Mouse (Mus musculus) adrenal gland, postnatal 36 days (tissue): Measurements from ENCODE around the gene Iqce. TPM values are rescaled to one million over a fixed set of nuclear protein-coding genes. Genes with fewer than 3 reads are reported as not detected.
A peak's percentile ranks its signal among the peaks of the same experiment; 100 is the strongest.

Source experiments
- DNase-seq, 2 experiments: peaks; one replicate each; pipeline ENCODE4 v3.0.0; 2021; ENCODE audit warnings: mixed read lengths in 1 of 2
- long read RNA-seq, 2 experiments: library from polyadenylated mRNA; stranded (forward); transcript quantifications; one replicate each; pipeline ENCODE4 v2.0.0; 2021; ENCODE audit warnings: borderline sequencing depth in 2 of 2
- total RNA-seq, 2 experiments: library from RNA; stranded (reverse); gene quantifications; 2 replicates each; pipeline ENCODE4 v1.2.3; 2021

Gene Iqce
- 10 to 100 TPM; 18.6 to 19.7 TPM for total RNA-seq
- long read RNA-seq, experiment 1, partial matches to known transcripts = 1 of 10 reads
- long read RNA-seq, experiment 1, other reads (novel, unspliced or antisense) = 7 of 10 reads
- long read RNA-seq, experiment 2, partial matches to known transcripts = 2 of 11 reads
- long read RNA-seq, experiment 2, other reads (novel, unspliced or antisense) = 9 of 11 reads

- peak; percentile 99 for DNase-seq
Observed at GRCm38 (mm10) chr5:140702103-140702513, at the start of gene Iqce. Gene Iqce, minus strand, starts transcription at chr5:140702378.

GRCm38 (mm10) chr5:140750925-140751324 lies 48.7 kb upstream of the Iqce start:
- DNase-seq = peak; percentile 36 to 47

- DNase-seq = peak; percentile 77 to 85
Observed at GRCm38 (mm10) chr5:140749062-140749875, 47.1 kb upstream of the Iqce start.

- DNase-seq = no peak
Observed at GRCm38 (mm10) chr5:140748425-140748824, 46.2 kb upstream of the Iqce start.

- no peak for DNase-seq
Observed at GRCm38 (mm10) chr5:140743706-140744131, 41.5 kb upstream of the Iqce start.

GRCm38 (mm10) chr5:140741877-140742276 lies 39.7 kb upstream of the Iqce start:
- DNase-seq = no peak

GRCm38 (mm10) chr5:140741040-140741439 lies 38.9 kb upstream of the Iqce start:
- peak; percentile 50 to 61 for DNase-seq

GRCm38 (mm10) chr5:140739813-140740212 lies 37.6 kb upstream of the Iqce start:
- DNase-seq = no peak

GRCm38 (mm10) chr5:140736166-140736565 lies 34.0 kb upstream of the Iqce start:
- DNase-seq = no peak

- peak; percentile 51 for DNase-seq
Observed at GRCm38 (mm10) chr5:140735297-140735696, 33.1 kb upstream of the Iqce start.

GRCm38 (mm10) chr5:140733336-140733735 lies 31.2 kb upstream of the Iqce start:
- DNase-seq = no peak

GRCm38 (mm10) chr5:140732195-140732594 lies 30.0 kb upstream of the Iqce start:
- DNase-seq = no peak

GRCm38 (mm10) chr5:140731040-140731797 lies 29.0 kb upstream of the Iqce start:
- no peak for DNase-seq

- DNase-seq = peak; percentile 68 to 82
Observed at GRCm38 (mm10) chr5:140726946-140727740, 25.0 kb upstream of the Iqce start.

- DNase-seq = peak; percentile 54 to 58
Observed at GRCm38 (mm10) chr5:140726062-140726839, 24.1 kb upstream of the Iqce start.

GRCm38 (mm10) chr5:140723822-140724221 lies 21.6 kb upstream of the Iqce start, which contains the start of gene Amz1:
Gene Amz1, plus strand, starts transcription at chr5:140724127.
- DNase-seq = no peak

- peak in 1 of 2 experiments; percentile 49 for DNase-seq
Observed at GRCm38 (mm10) chr5:140722121-140722520, 19.9 kb upstream of the Iqce start.

- no peak for DNase-seq
Observed at GRCm38 (mm10) chr5:140720773-140721172, 18.6 kb upstream of the Iqce start.

- DNase-seq = no peak
Observed at GRCm38 (mm10) chr5:140711040-140711439, 8.9 kb upstream of the Iqce start.

GRCm38 (mm10) chr5:140710315-140710714 lies 8.1 kb upstream of the Iqce start:
- DNase-seq = no peak
